Mouse (Mus musculus): ENCODE results near the gene Eef1akmt2. TPM values are rescaled to one million over a fixed set of nuclear protein-coding genes. Genes with fewer than 3 reads are reported as not detected.
A peak's percentile ranks its signal among the peaks of the same experiment; 100 is the strongest.

Gene Eef1akmt2
- 10 to 100 TPM; 13.9 to 14.6 TPM for total RNA-seq (2021)

GRCm38 (mm10) chr7:132852173-132852844 is at the start of gene Eef1akmt2:
Eef1akmt2 (minus strand) TSS chr7:132852673.
- intact Hi-C loops (cut with DNase I) = loop anchor here (1.0 kb wide), 1 partner anchor 196 kb away; no protein-coding TSS in a partner anchor
- DNase-seq = peak; percentile 87 to 88

DNA sequence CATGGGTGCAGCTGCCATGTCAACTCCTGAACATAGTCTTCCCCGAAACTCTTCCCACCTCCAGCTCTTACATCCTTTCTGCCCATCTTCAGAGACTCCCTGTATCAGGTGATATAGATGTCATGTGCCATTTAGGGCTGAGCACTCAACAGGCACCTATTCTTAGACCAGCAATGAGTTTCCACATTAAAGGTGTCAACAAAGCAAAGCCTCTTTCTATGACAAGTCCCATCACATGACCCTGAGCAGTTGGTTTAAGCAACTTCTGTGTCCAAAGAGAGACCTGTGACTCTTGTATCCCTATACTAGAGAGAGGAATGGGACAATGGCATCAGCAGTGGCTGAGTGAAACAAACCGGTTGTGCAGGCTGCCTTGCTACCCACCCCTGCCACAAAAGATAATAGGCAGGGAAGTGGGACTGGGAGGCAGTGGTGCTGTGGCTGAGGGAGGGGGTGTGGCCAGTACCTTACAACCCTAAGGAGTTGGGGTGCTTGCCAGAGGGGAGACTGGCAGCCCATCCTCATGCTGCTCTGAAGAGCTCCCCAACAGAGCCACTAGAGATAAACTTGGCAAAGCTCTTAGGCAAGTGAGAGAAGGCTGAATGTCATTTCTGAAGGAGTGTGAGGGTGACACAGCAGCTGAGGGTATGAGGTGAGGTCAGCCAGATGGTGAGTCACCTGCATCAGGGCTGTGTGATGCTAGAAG is 48.5 kb upstream of the Eef1akmt2 start:
- peak; percentile 23 to 35 for DNase-seq
- intact Hi-C loops (cut with DNase I) = loop anchor here (2.0 kb wide), 1 partner anchor 30 kb away; the partner anchor contains the start of gene Zranb1

GRCm38 (mm10) chr7:132898234-132898633 is 45.8 kb upstream of the Eef1akmt2 start:
- intact Hi-C loops (cut with DNase I) = loop anchor here (2.0 kb wide), 1 partner anchor 241 kb away; no protein-coding TSS in a partner anchor
- DNase-seq = peak in 1 of 2 experiments; percentile 28

- intact Hi-C loops (cut with DNase I) = no loop called here
- DNase-seq = no peak
Measured at GRCm38 (mm10) chr7:132897258-132897657, 44.8 kb upstream of the Eef1akmt2 start.

GRCm38 (mm10) chr7:132896206-132896815 is 43.8 kb upstream of the Eef1akmt2 start:
- peak; percentile 57 to 66 for DNase-seq
- intact Hi-C loops (cut with DNase I) = no loop called here

DNA sequence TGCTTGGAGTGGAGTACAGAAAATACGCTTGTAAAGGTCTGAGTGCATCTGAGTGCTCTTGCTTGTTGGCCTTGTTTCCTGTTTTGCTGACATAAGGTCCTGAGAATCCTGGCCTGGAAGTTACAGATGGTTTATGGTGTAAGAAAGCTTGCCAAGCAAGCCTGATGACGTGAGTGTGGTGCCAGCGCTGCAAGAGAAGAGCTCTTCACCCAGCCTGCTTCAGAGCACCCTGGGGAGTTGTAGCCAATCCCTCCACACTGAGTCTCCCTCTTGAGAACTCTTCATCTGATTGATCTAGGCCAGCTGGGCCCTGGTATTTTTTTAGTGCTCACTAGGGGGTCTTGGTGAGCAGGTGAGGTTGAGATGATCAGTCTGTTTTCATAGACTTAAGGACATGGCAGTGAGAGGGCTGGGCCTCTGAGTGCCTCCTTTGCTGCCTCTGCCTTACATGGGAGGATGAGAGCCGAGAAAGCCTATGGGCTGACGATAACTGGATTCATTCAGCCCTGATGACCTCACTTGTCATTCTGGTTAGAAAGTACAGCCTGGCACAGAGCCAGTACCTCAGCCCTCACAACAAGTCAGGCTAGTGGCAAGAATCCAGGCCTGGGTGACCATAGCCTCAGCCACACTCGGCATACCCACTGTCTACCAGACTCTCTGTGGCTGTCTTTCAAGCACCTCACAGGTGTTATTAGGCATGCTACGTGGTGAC is 42.5 kb upstream of the Eef1akmt2 start:
- intact Hi-C loops (cut with DNase I) = no loop called here
- DNase-seq = peak; percentile 45 to 54

- intact Hi-C loops (cut with DNase I) = no loop called here
Measured at GRCm38 (mm10) chr7:132893336-132893735, 40.9 kb upstream of the Eef1akmt2 start.

DNA sequence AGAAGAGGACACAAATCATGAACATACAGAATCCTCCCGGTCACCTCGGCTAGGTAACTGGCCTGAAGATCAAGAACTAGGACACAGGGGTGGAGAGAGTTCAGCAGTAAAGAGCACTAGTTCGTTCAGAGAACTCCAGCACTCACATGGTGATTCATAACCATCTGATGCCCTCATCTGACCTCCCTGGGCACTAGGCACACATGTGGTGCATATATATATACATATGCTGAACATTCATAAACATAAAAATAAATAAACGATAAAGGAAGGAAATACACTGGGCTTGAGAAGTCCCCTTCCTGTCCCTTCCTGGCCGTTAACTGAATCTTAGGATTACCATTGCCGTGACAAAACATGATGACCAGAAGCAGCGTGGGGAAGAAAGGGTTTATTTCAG is 40.3 kb upstream of the Eef1akmt2 start:
- intact Hi-C loops (cut with DNase I) = no loop called here
- DNase-seq = no peak

More at GRCm38 (mm10) chr7:132893336-132893735, 40.9 kb upstream of the Eef1akmt2 start:
- no peak for DNase-seq

DNA sequence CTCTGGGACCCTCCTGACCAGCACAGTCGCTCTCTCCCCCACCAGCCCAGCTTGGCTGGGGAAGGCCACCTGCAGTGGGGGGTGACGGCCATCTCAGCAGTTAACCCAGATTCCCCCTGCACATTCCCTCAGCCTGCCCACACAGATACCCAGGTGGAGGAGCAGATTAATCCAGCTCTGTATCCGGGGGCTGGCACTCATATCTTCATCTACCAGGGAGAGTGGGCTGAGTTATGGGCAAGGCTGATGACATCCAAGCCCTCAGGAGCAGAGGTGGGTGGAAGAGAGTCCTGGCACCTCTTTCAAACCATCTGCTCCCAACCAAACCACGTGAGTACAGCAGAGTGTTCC is 39.8 kb upstream of the Eef1akmt2 start:
- intact Hi-C loops (cut with DNase I) = no loop called here
- DNase-seq = peak in 1 of 2 experiments; percentile 22

DNA sequence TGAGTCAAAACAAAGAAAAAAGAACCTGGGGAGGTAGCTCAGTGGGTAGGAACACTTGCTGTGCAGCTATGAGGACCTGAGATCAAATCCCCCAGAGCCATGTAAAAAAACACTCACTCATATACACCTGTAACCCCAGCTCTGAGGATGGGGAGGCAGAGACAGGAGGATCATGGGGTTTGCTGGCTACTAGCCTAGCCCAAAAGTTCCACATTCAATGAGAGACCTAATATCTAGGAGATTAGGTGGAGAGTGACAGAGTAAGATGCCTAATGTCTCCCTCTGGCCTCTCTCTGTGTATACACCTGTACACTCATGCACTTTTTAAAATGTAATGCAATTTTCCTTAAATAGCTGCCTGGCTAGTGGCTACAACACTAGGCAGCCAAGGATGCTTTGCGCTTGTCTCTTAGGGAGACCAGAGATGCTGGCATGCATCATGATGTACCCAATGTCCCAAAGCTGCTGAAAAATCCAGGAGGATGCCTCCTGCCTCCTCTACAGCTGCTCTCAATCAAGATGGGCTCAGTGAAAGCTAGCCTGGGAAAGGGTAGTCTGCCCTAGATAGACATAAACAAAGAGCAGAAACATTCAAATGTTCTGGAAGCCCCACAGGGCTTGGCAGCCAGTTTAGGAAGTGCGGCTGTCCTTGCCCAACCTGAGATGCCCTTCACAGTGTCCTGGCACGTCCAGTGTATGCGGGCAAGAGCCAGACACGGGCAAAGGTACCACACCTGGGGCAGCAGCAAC is 39.3 kb upstream of the Eef1akmt2 start:
- intact Hi-C loops (cut with DNase I) = no loop called here
- DNase-seq = peak; percentile 45 to 58

DNA sequence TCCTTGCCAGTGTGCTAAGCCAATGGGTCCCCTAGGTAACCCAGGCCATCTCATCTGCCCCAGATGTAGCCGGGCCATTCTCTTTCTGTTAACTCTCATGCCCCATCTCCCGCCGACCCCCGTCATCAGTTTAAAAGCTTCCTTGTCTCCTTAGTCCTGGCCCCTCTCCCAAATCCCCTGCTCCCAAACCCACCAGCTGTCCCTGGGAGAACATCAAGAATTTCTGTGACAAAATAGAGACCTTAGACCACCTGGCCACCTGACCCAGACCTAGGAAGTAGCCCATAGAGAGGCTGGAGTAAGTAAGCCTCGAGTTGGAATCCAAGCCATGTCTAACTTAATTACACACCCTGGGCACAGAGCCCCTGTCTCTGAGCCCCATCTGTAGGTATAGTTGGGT is 37.7 kb upstream of the Eef1akmt2 start:
- DNase-seq = no peak
- intact Hi-C loops (cut with DNase I) = no loop called here

- intact Hi-C loops (cut with DNase I) = no loop called here
- DNase-seq = no peak
Measured at GRCm38 (mm10) chr7:132889691-132890090, 37.2 kb upstream of the Eef1akmt2 start.

DNA sequence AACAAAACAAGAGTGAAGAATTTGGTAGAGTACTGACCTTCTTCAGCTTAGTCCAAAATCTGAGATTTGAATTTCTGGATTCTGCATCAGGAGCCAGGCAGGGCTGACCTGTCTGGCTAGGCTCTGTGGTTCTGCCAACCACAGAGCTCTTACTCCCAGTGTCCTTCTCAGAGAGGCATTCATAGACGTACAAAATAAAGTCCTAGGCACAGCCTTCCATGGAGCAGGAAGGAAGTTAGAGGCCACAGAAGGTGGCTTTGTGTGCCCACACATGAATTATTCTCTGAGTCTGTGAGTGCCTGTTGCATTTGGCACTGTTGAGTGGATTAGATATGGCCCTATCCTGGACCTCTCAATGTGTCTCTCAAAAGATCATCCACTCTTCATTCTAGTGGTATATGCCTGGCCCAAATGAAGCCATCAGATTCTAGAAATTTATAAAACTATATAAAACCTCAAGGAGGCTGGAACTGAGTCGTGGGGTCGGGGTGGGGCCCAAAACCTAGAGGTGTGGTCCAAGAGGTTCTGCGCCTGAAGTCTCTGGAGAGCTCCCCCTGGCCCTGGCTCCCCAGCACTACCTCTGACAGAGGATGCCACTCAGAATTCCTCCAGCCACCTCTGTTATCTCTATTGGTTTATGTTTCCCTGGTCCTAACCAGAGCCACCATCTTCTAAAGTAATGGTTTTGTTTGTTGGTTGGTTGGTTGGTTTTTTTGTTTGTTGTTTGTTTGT is 36.2 kb upstream of the Eef1akmt2 start:
- no peak for DNase-seq
- intact Hi-C loops (cut with DNase I) = no loop called here

DNA sequence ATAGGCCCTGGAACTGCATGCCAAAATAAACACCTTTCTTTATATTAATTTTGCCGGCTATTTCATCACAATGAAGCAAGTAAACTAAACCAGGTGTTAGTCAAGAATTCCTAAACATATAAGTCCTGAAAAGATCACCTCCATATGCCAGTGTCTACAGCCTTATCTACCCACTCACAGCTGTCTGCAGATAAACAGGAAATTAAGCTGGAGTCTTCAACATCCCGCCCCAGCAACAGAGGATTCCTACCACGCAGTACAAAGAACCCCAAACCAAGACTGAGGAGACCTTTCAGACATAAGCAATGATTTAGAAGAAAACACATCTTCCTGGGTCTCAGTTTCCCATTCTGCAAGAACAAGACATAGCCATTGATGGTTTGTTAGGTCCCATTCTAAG is 35.6 kb upstream of the Eef1akmt2 start:
- DNase-seq = no peak
- intact Hi-C loops (cut with DNase I) = no loop called here

DNA sequence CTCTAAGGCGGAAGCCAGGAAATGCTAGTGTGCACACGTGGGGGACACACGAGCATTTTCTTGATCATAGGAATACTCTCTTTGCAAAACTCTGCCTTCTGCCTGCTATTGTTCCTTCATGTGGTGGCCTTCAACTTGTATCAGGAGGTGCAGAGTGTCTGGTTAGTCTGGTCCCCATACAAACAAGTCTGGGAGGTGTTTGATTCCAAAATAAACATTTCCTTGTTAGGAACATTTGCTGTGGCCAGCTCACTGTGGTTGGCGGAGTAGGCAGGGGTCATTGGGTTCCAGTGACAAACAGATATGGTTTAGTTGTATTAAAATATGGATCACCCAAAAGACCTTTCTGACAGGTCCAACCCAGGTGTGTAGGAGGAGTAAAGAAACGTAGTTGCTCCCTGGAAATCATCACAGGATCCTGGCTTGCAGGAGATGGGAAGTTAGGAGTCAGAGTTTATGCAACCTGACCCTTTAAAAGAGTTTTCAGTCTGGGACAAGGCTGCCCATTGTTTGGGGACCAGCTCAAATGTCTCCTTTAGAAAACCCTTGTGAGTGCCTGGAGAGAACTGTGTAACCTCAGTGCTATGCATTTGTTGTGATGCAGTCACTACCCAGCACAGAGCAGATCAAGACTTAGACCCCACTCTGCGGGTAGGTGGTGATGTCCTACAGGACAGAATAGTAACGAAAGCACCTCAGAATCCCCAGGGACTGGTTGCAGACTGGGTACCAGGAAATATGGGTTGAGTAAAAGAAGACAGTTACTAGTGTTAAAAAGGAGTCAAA is 34.7 kb upstream of the Eef1akmt2 start:
- intact Hi-C loops (cut with DNase I) = no loop called here
- DNase-seq = no peak

- intact Hi-C loops (cut with DNase I) = loop anchor here (5.0 kb wide), 1 partner anchor 118 kb away; no protein-coding TSS in a partner anchor
- DNase-seq = no peak
Measured at GRCm38 (mm10) chr7:132884031-132884430, 31.6 kb upstream of the Eef1akmt2 start.

- intact Hi-C loops (cut with DNase I) = loop anchor here (5.0 kb wide), 1 partner anchor 120 kb away; no protein-coding TSS in a partner anchor
- no peak for DNase-seq
Measured at GRCm38 (mm10) chr7:132882343-132882742, 29.9 kb upstream of the Eef1akmt2 start.

DNA sequence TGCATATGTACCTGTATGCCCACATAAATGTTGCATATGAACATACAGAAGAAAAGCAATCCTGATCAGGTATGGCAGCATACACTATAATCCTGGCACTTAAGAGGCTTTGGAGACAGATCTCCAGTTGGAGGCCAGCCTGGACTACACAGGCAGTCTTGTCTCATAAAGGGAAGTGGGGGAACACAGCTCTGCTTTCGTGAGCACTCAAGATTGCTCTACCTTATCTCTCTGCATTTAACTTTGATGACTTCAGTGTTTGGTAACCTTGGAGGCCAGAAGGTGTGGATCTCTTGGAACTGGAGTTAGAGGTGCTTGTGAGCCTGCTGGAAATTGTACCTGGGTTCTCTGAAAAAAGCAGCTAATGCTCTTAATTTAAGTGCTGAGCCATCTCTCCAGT is 27.8 kb upstream of the Eef1akmt2 start:
- intact Hi-C loops (cut with DNase I) = loop anchor here (5.0 kb wide), 1 partner anchor 122 kb away; no protein-coding TSS in a partner anchor

More for the DNA sequence above, 27.8 kb upstream of the Eef1akmt2 start:
- no peak for DNase-seq

All from heart, postnatal 10 days (tissue).